Mouse (Mus musculus) testis, adult 2 months (tissue): ENCODE results near the gene Egf. TPM values are rescaled to one million over a fixed set of nuclear protein-coding genes. Genes with fewer than 3 reads are reported as not detected.

ENCODE experiments used
- H3K27ac ChIP-seq: fragments of 200-500 bp; 2 replicates; pipeline ENCODE4 v1.5.1; 2012; ENCODE audit warnings: low read depth, low read length; ENCODE audit not compliant: control insufficient read depth, insufficient read depth
- H3K27me3 ChIP-seq: fragments of 200-500 bp; 2 replicates; pipeline ENCODE4 v1.6.1; 2012; ENCODE audit warnings: mild to moderate bottlenecking, low read length, moderate library complexity; ENCODE audit not compliant: control insufficient read depth, insufficient read depth
- H3K36me3 ChIP-seq: fragments of 200-500 bp; 2 replicates; pipeline ENCODE4 v1.6.1; 2012; ENCODE audit warnings: mild to moderate bottlenecking, low read length; ENCODE audit not compliant: control insufficient read depth, insufficient read depth
- H3K4me1 ChIP-seq: fragments of 200-500 bp; 2 replicates; pipeline ENCODE4 v1.6.1; 2012; ENCODE audit warnings: low read length; ENCODE audit not compliant: control insufficient read depth, insufficient read depth
- H3K4me3 ChIP-seq: fragments of 200-500 bp; 2 replicates; pipeline ENCODE4 v1.5.1; 2012; ENCODE audit warnings: low read depth, mild to moderate bottlenecking, low read length, moderate library complexity, mixed read lengths; ENCODE audit not compliant: control insufficient read depth
- CTCF ChIP-seq: fragments of 200-500 bp; IDR thresholded peaks from 2 replicates; pipeline ENCODE4 v1.5.1; 2012; ENCODE audit warnings: low read depth, mild to moderate bottlenecking, inconsistent platforms, low read length, moderate library complexity; ENCODE audit not compliant: control insufficient read depth, insufficient read depth, insufficient replicate concordance
- POLR2A ChIP-seq: fragments of 200-500 bp; IDR thresholded peaks from 2 replicates; pipeline ENCODE4 v1.6.1; 2012; ENCODE audit warnings: low read depth, mild to moderate bottlenecking, inconsistent platforms, low read length, moderate library complexity; ENCODE audit not compliant: control insufficient read depth
- polyA plus RNA-seq: library from polyadenylated mRNA; depleted of rRNA; stranded (reverse); fragments of >200 nt; gene quantifications from 2 replicates; pipeline ENCODE4 v1.2.3, GENCODE M21; 2012

Egf gene
- polyA plus RNA-seq, 1 experiment, result 3.4 TPM

- no peaks in the 10 kb centered on the region for H3K27me3 ChIP-seq
- no peaks in the 10 kb centered on the region for H3K4me1 ChIP-seq
- H3K36me3 ChIP-seq, result no peaks in the 10 kb centered on the region
- H3K4me3 ChIP-seq, result peak overlapping the region; percentile 16
- TF ChIP-seq CTCF, result no peak
- no peak for TF ChIP-seq POLR2A
- no peak overlapping the region for H3K27ac ChIP-seq
Observed at GRCm38 (mm10) chr3:129692816-129693215, 62.3 kb downstream of the Egf start.

- H3K27me3 ChIP-seq, result no peaks in the 10 kb centered on the region
- H3K4me3 ChIP-seq, result no peak overlapping the region
- TF ChIP-seq CTCF, result no peak
- TF ChIP-seq POLR2A, result no peak
- no peak overlapping the region for H3K27ac ChIP-seq
- no peaks in the 10 kb centered on the region for H3K4me1 ChIP-seq
- H3K36me3 ChIP-seq, result no peaks in the 10 kb centered on the region
Observed at GRCm38 (mm10) chr3:129687429-129687828, 67.7 kb downstream of the Egf start.

GRCm38 (mm10) chr3:129686698-129687333, 68.3 kb downstream of the Egf start:
- Histone ChIP-seq H3K36me3 (no peaks in the 10 kb centered on the region), H3K27ac (no peak overlapping the region), H3K4me1 (no peaks in the 10 kb centered on the region), H3K27me3 (no peaks in the 10 kb centered on the region), H3K4me3 (no peak overlapping the region)
- TF ChIP-seq CTCF, result no peak
- no peak for TF ChIP-seq POLR2A

- TF ChIP-seq CTCF, result no peak
- TF ChIP-seq POLR2A, result no peak
- no peak overlapping the region for H3K27ac ChIP-seq
- H3K4me3 ChIP-seq, result no peak overlapping the region
- H3K4me1 ChIP-seq, result no peaks in the 10 kb centered on the region
- H3K27me3 ChIP-seq, result no peaks in the 10 kb centered on the region
- H3K36me3 ChIP-seq, result no peaks in the 10 kb centered on the region
Observed at GRCm38 (mm10) chr3:129686196-129686595, 68.9 kb downstream of the Egf start.

GRCm38 (mm10) chr3:129683060-129683679, 71.9 kb downstream of the Egf start:
- Histone ChIP-seq H3K4me3 (no peak overlapping the region), H3K36me3 (no peaks in the 10 kb centered on the region), H3K4me1 (no peaks in the 10 kb centered on the region), H3K27ac (no peak overlapping the region), H3K27me3 (no peaks in the 10 kb centered on the region)
- TF ChIP-seq POLR2A (no peak), CTCF (no peak)

GRCm38 (mm10) chr3:129682389-129682788, 72.7 kb downstream of the Egf start:
- TF ChIP-seq POLR2A (no peak), CTCF (no peak)
- H3K27ac ChIP-seq, result no peak overlapping the region
- no peak overlapping the region for H3K4me3 ChIP-seq
- H3K36me3 ChIP-seq, result no peaks in the 10 kb centered on the region
- no peaks in the 10 kb centered on the region for H3K4me1 ChIP-seq
- no peaks in the 10 kb centered on the region for H3K27me3 ChIP-seq

GRCm38 (mm10) chr3:129681841-129682240, 73.3 kb downstream of the Egf start:
- Histone ChIP-seq H3K27me3 (no peaks in the 10 kb centered on the region), H3K27ac (no peak overlapping the region), H3K36me3 (no peaks in the 10 kb centered on the region), H3K4me1 (no peaks in the 10 kb centered on the region), H3K4me3 (no peak overlapping the region)
- no peak for TF ChIP-seq POLR2A
- no peak for TF ChIP-seq CTCF

GRCm38 (mm10) chr3:129680258-129680657, 74.9 kb downstream of the Egf start:
- no peaks in the 10 kb centered on the region for H3K4me1 ChIP-seq
- no peak overlapping the region for H3K27ac ChIP-seq
- no peaks in the 10 kb centered on the region for H3K36me3 ChIP-seq
- TF ChIP-seq POLR2A, result no peak
- no peak for TF ChIP-seq CTCF
- H3K27me3 ChIP-seq, result no peaks in the 10 kb centered on the region
- H3K4me3 ChIP-seq, result no peak overlapping the region
